Mouse (Mus musculus): Measurements from ENCODE around the gene Gtf2b.

Gtf2b gene

DNA sequence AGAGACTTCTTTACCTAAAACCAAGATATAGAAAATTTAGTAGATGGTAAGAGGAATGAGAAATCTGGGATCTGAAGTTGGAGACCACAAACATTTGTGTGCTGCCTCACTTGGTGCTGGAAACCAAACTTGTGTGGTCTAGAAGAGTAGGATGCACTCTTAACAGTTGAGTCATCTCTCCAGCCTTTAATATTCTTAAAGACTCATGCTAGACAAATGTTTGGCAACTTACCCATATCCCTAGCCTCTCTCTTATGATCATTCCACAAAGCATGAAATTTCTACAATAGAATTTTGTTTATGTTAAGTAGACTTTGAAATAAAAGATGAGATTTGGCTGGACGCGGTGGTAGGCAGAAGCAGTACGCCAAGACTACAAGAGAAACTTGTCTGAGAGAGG lies 52.7 kb downstream of the Gtf2b start:
- DNase-seq (ENCODE audit: low read depth, low spot score) = no peak

DNA sequence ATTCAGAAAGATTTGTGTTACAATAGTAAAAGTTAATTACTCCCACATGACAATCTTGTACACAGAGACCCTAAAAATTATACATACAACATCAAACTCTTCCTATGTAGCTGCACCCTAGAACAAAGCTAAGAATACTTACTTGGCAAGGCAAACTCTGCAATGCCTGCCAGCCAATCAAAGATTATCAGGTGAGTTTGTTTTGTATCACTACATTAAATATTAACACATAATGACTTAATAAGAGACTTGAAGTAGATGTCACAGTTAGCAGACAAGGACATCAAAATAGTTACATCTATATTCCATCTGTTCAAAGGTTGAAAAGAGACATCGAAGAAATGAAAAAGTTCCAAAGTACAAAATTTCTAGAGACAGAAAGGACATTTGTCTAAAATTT lies 58.8 kb downstream of the Gtf2b start:
- DNase-seq (ENCODE audit: low read depth, low spot score) = no peak

DNA sequence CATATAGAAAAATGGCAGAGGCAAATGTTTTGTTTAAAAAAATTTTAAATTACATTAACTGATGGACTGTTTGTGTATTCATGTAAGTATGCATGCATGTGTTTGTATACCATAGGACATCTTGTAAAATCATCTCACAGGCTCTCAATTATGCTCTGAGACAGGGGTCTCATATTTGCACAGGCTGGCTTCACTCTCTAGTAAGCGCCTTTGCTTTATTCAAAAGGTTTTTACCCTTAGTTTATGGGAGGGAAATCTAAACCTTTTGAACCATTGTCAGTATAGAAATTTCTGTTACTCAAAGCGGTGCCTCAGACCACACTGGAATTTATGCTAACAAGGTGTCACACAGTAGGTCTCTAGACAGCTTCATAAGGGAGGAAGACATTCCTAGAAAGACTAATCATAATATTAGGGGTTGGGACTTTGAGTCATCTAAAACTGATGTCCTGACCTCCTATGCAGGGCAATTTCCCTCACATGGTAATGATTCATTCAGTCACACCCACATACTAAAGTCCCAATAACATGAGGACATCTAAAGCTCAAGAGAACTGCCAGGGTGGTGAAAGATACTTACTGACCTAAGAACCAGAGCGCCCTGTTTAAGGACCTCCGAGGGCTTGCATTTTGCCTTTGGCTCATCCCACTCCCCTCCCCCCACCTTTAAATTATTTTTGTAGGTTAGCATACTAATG lies 61.8 kb downstream of the Gtf2b start:
- no peak for DNase-seq (ENCODE audit: low read depth, low spot score)

DNA sequence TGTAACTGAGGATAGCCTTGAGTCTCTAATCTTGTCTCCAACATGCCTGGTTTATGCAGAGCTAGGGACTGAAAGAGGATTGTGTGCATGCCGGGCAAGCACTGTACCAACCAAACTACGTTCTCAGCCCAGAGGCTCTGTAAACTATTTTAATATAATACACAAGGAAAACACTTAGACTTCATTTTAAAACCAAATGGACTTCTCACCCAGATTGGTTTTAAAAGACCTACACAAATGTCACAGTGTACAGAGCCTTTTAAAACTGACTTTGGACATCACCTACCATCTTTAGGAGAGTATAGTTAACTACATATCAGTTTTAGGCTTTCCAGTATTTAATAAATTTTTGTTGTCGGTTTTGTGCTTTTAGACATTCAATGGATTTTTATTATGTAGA lies 68.1 kb downstream of the Gtf2b start:
- DNase-seq (ENCODE audit: low read depth, low spot score) = no peak
